Mouse (Mus musculus) right cerebral cortex, postnatal 10 days (tissue): ENCODE measurements around the gene Zfp385b.

Experiments
- DNase-seq, 2 experiments: peaks; one replicate each; pipeline ENCODE4 v3.0.0; 2021; ENCODE audit warnings: low spot score in 2 of 2

The Zfp385b gene

GRCm38 (mm10) chr2:77819539-77819938 is at the start of gene Zfp385b:
TSS of gene Zfp385b (minus strand) at chr2:77819639.
- DNase-seq: no peak

DNA sequence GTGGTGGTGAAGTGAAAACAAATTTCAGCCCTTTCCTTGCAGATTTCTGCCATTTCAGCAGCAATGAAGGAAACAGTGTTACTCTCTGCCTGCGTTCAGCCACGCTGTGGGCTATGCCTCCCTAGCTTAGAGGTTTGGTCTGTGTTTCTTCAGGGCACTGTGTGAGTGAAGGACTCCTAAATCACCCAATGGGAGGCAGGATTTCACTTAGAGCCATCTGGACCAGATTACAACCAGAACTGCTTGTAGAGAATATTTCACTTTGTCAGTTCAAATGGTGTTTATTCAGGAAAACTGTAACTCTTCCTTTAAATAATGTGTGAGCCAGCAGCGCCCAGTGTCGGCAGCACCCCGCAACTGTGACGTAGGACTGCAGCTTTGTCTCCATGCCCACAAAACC is 44.5 kb upstream of the Zfp385b start:
- peak in 1 of 2 experiments; percentile 39 for DNase-seq

GRCm38 (mm10) chr2:77863522-77863921 is 44.1 kb upstream of the Zfp385b start:
- peak; percentile 43 to 54 for DNase-seq

DNA sequence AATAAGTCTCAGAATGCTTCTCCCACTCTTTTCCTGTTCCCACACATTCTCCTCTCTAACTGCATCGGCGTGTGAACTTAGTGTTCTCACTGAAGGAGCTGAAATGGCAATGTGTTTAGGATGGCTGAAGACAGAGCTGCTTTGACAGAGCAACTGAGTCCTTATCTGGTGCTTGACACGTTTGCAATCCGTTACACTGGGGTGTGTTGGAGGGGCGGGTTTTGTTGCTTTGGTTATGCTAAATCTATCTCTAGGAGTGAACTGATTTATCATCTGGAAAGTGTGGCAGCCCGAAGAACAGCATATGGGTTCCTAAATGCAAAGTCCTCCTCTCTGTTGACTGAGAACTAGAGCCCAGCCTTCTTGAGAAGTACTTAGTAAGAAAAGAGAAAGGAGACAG is 22.0 kb upstream of the Zfp385b start:
- peak; percentile 37 to 70 for DNase-seq

- DNase-seq: no peak
Observed at GRCm38 (mm10) chr2:77839587-77839986, 20.1 kb upstream of the Zfp385b start.

DNA sequence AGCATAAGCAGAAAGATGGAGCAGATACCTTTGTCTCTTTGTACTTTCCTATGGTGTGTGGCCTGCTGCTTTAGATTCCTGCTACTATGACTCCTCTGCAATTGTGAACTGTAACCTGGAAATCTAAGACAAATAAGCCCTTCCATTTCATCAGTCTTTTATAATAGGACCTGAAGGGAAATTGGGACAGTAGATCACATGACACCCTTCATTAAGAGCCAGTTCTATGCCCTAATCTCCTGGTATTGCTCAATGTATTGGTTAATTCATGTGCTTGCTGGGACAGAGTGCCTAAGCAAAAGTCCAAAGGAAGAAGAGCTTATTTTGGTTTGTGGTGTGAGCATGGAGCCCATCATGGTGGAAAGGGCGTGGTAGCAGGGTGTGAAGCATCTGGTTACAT is 19.2 kb upstream of the Zfp385b start:
- DNase-seq: no peak

- DNase-seq: no peak
Observed at GRCm38 (mm10) chr2:77835781-77836180, 16.3 kb upstream of the Zfp385b start.

- no peak for DNase-seq
Observed at GRCm38 (mm10) chr2:77826133-77826828, 6.8 kb upstream of the Zfp385b start.

- no peak for DNase-seq
Observed at GRCm38 (mm10) chr2:77823026-77823425, 3.6 kb upstream of the Zfp385b start.

DNA sequence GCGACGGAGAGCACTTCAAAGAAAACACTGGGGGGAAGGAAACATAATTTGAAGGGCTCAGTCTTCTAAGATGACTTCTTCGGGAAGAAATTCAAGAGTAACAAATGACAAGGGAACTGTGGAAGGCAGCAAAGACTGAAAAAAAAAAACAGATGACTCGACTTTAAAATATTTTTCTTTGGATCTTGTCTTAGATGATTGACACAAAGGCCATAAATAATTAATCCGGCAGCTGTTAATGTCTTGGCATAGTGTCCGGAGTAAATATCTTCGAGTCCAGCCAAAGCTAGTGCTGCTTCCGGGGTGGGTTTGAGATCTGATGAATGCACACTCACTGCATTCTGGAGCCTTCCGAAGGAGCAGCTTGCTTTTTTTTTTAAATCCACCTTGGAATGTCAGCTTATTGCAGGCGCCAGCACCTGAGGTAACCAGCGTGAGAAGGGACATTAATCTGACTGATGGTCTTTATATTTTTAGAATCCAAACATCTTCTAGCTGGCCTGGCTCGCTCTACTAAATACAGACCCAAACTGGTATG is 2.0 kb downstream of the Zfp385b start:
- DNase-seq: no peak

DNA sequence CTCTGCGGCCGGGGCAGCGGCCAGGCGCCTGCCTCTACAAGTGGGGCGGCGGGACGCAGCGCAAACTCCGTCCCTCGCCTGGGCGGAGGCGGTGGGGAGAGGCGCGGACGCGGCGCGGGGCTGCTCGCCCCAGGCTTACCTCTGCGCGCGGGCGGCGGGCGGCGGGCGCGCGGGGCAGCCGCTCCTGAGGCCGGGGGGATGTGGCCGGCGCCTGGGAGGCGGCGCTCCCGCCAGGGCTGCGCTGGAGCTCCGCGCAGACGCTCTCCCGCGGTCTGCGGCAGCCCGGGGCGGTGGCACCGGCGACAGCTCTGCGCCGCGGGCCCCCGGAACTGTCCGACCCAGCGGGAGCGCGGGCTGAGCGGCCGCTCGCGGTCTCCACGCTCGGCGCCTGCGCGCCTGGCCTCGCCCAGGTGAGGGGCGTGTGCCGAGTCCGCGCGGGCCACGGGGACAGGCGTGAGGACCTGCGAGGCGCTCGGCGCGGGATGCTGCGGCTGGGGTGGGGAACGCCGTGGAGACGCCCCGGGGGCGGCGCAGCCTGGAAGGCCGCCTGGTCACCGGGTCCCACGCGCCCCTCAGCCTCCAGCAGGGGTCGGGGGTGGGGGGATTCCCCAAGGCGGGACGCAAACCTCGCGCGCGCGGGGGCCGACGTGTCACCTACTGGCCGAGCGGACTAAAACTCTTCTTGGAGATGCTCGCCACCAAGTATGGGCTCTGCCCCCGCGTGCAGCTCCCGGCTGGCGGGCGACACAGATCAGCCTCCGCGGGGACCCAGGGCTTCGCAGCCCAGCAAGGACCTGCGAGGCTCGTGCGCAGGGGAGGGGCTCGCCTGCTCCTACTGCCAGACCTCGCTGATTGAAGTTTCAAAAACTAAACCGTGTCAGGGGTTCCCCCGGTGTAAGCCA is 2.8 kb downstream of the Zfp385b start:
- DNase-seq: peak; percentile 50 to 52

GRCm38 (mm10) chr2:77815775-77816412 is 3.5 kb downstream of the Zfp385b start:
- DNase-seq: peak; percentile 45 to 56

DNA sequence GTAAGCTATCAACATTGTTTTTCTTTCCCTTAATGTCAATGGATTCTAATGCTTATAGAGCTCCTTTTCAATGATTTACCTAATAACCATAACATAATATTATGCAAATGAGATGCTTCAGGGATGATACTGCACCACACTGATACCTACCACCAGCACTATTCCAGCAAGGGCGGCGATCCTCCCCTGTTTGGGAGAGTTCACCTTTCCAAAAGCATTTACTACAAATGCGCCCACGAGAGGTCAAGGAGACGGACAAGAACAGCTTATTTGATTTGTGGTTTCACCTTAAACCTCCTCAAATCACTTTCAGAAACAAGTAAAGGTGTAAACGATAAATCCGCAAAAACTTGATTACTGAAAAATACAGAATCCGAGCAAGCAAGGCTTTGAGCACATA is 4.5 kb downstream of the Zfp385b start:
- no peak for DNase-seq

DNA sequence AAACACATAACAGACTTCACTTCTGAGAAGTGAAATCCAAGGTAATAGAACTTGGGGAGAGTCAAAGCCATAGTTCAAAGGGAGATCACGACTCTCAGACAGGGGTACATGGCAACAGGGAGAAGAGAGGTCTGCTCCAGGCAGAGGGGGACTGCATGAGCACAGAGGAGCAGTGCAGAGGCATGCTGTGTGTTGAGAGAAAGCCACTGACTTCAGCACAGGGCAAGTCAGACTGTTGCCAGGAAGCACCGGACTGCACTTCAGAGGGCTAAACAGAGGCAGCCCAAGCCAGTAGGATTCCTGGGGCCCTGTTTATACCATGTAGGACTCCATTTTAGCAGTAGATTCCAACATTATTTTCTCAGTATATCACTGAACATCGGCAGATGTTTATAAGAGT is 6.4 kb downstream of the Zfp385b start:
- no peak for DNase-seq

DNA sequence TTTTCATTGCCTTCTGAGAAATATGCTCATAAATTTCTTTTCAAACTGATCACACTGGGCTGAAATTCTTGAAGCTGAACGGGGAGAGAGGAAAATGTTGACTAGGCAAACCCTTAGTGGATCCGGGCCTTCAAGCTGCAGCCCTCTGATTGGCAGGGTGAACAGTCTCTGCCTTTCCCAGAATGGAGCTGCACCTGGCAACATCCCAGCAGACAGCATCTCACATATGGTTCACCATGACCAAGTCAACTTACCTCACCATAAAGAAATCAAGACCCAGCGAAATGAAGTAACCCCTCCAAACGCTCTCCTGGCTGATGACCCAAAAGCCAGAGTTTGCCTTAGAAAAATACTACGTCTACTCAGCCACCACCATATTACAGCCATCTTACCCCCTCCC is 8.7 kb downstream of the Zfp385b start:
- DNase-seq: no peak

- no peak for DNase-seq
Observed at GRCm38 (mm10) chr2:77804781-77805180, 14.7 kb downstream of the Zfp385b start.

DNA sequence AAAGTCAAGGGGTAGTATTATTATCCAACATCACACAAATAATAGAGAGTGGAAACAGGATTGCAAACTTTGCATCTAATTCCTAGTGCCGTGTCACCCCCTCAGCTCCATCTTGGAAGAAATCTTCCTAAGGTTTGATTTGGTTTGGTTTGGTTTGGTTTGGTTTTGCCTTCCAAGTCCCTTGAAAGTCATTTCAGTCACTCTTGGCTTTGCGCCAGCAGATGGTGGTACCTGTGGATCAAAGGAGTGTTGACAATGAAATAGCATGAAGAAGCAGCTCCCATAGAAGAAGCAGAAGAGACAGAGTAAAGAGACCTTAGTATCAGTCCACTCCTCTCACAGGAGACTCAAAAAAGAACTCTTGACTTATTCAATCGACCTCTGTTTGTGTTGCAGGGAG is 17.1 kb downstream of the Zfp385b start:
- no peak for DNase-seq

GRCm38 (mm10) chr2:77801430-77801829 is 18.0 kb downstream of the Zfp385b start:
- DNase-seq: no peak

DNA sequence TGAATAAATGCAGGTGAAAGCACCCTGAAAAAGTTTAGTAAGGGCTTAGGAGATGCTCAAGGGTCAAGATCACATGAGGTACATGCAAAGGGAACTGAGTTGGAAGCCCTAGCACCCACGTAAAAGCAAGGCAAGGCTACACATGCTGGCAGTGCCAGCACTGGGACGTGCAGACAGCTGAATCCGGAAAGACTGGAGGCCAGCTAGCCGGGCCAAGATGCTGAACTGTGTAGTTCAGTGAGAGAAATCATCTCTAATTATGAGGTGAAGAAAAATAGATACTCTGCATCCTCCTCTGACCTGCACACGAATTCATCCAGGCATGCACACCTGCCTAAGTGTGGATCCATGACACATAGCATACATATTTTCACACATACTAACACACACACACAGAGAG is 18.4 kb downstream of the Zfp385b start:
- no peak for DNase-seq

DNA sequence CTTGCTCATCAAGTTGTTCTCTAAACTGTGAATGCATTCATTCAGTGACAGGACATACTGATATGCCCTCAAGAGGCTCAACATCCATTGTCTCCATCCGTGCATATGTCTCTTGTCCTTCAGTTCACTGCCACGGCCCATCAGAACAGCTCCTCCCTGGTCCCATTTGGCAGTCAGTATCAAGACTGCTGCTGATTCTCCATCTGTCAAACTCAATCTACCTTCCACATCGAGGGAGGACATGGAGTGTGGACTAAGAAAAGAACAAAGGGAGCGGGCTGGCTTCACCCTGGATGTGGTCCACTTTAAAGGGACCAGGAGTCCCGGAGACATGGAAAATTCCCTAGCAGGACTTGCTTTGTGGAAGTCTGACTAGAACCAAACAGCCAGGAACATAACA is 22.2 kb downstream of the Zfp385b start:
- peak in 1 of 2 experiments; percentile 11 for DNase-seq

GRCm38 (mm10) chr2:77795859-77796552 is 23.4 kb downstream of the Zfp385b start:
- DNase-seq: peak in 1 of 2 experiments; percentile 54

DNA sequence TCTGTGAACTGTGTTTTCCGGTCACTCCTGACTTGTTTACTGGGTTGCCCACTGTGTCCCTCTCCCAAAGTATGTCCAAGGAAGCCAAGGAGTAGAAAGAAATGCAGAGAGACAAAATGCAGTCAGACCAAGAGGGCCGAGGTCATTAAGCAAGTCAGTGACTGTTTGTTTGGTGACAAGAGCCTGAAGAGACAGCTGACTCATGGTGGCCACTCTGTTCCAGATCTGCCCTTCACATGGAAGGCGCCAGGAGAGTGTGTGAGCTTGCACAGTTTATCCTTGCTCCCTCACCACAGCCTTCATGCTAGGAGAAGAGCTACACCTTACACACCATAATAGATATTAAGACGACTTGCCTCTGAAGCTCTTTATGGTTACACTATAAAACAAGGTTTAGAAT is 28.6 kb downstream of the Zfp385b start:
- DNase-seq: no peak
